Mouse (Mus musculus) CD4-positive helper T cell, adult 2 months (primary cell): ENCODE data around the gene Erg.

Source experiments
- DNase-seq: peaks from one replicate; pipeline ENCODE4 v3.0.0-alpha.2; 2012; ENCODE audit warnings: low read depth, missing footprints, low spot score

Gene Erg

DNA sequence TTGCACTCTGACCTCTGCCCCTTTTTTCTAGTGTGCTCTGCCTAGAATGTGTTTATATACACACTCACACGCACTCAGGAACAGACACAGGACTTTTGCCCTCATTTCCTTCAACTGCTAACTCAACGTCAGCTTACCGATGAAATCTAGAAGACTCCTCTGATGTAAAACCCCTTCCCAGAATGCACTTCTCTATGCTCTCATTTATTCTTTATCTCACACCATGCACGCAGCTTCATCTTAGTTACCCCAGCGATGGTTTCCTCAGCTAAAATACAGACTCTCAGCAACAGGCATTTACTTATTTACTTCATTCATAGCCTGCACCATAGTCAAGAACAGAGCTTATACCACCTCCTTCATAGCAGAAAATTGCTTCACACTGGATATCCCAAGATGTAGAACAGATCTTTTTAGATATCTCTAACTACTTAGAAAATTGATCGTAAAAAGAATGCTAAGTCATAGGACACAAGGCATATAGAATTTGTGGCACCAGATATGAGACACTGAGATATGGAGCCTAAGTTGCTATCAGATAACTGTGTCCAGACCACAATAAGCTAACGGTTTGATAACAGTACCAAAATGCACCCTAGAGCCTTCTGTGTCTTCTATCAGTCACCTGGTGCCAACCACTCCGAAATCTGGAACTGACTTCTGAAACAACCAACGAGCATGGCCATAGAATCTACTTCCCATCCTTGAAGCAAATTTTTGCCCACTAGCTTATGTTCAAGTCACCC lies 98.6 kb downstream of the Erg start:
- DNase-seq: no peak

- no peak for DNase-seq
Measured at GRCm38 (mm10) chr16:95481176-95481575, 105.2 kb downstream of the Erg start.

- DNase-seq: no peak
Measured at GRCm38 (mm10) chr16:95478558-95478957, 107.8 kb downstream of the Erg start.

- no peak for DNase-seq
Measured at GRCm38 (mm10) chr16:95475041-95475440, 111.4 kb downstream of the Erg start.

- DNase-seq: no peak
Measured at GRCm38 (mm10) chr16:95473946-95474345, 112.4 kb downstream of the Erg start.

- DNase-seq: no peak
Measured at GRCm38 (mm10) chr16:95472771-95473170, 113.6 kb downstream of the Erg start.

DNA sequence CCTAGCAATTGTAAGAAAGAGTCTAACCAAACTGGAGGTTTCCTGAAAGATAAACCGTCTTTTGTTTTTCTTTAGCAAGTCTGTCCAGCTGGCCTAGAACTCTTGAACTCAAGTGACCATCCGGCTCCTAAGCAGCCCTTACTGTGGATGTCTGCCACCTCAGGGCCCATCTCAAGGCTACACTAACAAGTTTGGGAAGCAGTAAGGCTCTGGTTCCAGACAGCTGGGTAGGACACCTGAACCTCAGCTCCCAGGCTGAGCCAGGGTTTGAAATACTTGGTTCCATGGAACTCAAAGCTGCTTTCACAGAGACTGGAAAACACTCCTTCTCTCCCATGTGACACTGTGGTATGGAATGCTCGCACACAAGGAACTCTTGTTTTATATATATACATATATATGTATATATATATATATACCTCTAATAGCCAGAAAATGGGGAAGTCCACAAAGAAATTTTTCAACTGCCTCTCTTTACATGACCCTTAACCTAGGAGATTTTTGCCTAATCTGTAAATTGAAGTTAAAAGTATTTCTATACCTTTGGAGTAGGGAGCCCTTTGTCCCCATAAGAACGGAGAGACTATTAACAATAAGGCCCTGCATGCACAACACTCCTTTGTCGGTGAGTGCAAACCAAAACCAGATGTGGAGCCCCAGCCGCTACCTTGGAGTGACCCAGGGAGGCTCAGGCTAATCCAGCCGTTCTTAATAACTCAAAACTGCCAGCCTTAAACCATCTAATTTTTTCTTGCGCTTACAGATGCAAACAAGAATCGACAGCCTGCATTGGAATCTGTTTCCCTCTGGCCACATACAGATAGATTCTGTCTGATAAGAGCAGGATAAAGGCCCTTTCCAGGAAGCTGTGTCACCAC lies 116.9 kb downstream of the Erg start:
- no peak for DNase-seq

- no peak for DNase-seq
Measured at GRCm38 (mm10) chr16:95467893-95468292, 118.5 kb downstream of the Erg start.

DNA sequence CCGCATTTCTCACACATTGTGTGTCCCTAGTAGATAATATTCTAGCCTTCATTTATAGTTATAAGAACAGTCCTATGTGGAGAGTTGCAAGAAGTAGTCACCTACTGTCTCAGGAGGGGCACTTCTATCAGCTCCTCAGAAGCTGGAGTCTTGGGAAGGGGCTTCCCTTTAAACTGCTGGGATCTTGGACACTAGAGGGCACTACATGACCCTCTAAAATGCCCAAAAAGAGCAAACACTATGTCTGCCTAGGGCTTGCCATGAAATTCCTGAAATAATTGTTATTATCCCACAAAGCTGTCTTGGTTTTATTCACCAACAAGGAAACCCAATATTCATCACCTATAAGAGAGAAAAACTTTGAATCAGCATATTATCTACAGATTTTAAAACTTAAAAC lies 119.8 kb downstream of the Erg start:
- DNase-seq: no peak

GRCm38 (mm10) chr16:95464609-95465008 lies 121.8 kb downstream of the Erg start:
- DNase-seq: no peak

DNA sequence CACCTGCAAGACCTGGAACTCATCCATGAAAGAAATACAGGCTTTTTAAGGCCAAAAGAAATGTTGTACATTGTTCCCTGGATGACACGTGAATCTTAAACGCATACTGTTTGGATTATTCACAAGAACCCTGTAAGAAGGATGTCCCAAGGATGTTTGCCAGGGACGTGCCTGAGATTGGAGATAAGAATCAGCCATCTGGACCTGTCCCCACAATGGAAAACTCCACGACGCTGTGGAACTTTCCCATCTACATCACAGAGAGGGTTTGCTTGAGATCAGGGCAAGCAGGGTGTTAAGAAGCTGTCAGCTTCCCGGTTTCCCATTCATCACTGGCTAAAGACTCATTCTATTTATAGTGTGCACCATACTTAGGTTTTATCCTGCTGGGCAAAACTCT lies 122.6 kb downstream of the Erg start:
- no peak for DNase-seq

GRCm38 (mm10) chr16:95461941-95462340 lies 124.5 kb downstream of the Erg start:
- no peak for DNase-seq

GRCm38 (mm10) chr16:95460336-95460735 lies 126.1 kb downstream of the Erg start:
- no peak for DNase-seq

- no peak for DNase-seq
Measured at GRCm38 (mm10) chr16:95459325-95459691, 127.1 kb downstream of the Erg start.

- DNase-seq: no peak
Measured at GRCm38 (mm10) chr16:95458590-95459324, 127.6 kb downstream of the Erg start.

- DNase-seq: no peak
Measured at GRCm38 (mm10) chr16:95457006-95457405, 129.4 kb downstream of the Erg start.

DNA sequence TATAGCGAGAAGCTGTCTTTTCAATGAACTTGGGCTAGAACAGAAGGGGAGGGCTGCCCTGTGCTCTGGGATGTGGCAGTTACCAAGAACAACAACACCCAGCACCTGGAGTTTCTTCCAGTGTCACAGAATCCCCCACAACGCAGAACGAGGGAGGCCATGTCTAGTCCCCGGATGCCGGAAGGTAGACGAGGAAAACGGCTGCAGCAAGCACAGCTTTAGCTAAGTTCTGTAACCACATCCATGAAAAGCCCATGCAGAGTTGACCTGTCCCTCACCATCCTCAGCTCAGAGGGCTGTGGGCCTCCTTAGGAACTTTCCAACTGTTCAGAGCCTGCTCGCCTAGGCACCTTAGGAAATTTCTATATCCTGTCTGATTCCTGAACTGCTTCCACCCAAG lies 130.5 kb downstream of the Erg start:
- no peak for DNase-seq

GRCm38 (mm10) chr16:95455461-95455860 lies 130.9 kb downstream of the Erg start:
- DNase-seq: no peak

- no peak for DNase-seq
Measured at GRCm38 (mm10) chr16:95452411-95452810, 134.0 kb downstream of the Erg start.

GRCm38 (mm10) chr16:95449361-95449725 lies 137.1 kb downstream of the Erg start:
- no peak for DNase-seq

- no peak for DNase-seq
Measured at GRCm38 (mm10) chr16:95448643-95449360, 137.6 kb downstream of the Erg start.

DNA sequence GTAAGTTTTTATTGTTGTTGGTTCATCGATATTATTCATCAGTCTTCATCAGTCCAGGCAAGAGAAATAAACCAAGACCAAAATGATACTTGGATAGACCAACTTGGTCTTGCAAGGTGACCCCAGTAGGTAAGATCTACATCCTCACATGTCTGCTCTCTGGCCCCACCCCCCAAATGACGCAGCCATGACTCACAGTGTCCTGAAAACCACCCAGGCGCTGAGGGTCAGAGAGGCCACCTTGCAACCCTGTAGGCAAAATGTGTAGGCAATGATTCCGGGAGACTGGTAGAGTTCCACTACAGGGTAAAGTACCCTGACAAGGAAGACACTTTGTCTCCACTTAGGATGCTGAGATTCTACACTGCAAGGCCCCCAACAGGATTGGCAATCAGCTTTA lies 138.5 kb downstream of the Erg start:
- no peak for DNase-seq
